Mouse (Mus musculus) MN1 (cell line): Measurements from ENCODE around the gene Garem2.

ENCODE experiments used
- DNase-seq: peaks from one replicate; pipeline ENCODE4 v3.0.0-alpha.2; 2016; ENCODE audit warnings: low spot score

Garem2 gene

DNA sequence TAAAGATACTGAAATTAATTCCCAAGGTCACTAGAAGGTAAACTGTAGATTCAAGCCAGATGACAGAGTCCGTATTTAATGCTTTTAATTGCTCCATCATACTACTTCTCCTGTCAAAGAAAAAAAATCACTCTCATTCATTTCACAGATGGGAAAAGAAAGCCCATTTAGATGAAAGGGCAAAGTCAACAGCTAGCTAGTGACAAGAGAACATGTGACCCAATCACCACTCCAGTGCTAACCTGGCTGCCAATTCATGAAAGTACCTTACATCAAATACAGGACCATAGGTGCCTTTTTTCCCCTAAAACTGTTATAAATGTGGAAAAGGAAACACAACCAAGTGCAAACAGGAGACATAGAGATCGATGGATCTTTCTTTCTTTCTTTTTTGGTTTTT, 48.3 kb downstream of the Garem2 start:
- no peak for DNase-seq

DNA sequence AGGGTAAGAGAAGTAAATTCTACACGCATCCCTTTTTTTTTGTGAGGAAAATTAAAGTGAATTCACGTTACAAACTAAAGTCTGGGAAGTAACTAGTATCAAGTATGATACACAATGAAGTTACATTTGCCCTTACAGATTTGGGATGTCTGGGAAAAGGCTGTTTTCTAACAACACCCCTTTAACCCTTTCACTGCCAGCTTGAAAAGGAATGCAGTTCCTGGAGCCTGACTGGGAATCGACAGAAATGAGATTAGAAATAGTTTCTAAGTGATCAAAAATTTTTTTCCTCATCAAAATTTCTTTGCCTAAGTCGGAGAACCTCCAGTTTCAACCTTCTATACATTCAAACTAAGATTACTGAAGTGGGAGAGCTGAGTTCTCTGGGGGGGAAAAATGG, 49.1 kb downstream of the Garem2 start:
- DNase-seq: peak; percentile 46

DNA sequence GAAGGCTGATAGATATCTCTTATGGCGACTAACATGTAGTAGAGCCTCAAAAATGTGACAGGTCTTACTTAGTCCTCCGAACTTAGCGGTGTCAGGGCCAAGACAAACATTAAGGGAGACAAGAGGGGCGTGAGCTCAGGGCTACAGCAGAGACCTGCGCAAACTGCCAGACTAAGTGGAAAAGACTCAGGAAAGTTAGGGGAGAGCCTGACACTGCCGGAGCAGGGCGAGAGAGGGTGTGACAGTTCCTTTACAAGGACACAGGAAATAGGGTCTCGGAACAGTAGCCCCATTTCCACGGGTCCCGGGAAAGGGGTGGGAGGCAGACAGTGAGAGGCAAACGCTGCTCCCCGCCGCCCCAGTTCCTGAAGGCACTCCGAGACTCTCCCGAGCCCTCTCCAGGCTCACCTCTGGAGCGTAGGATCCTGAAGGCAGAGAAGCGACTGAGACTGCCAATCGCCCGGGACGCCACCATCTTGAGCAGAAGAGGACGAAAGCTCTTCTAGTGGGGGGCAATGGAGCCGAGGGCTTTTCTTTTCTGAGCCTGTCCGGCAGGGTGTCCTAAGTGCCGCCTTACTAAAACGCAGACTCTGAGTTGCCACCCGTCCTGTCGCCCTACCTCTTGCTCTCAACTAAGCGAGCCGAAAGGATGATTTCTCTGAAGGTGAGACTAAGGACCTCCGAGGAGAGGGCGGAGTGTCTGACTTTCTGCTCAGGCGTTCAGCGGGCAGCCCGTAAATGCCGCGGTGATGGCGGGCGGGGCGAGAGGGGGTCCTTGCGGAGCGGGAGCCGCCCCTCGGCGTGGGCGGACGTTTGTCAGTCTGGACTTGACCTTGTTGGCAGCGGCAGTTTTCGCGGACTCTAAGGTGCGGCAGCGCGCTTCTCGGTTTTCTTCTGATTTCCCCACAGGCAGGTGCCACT, 49.8 kb downstream of the Garem2 start, which contains the start of the genes Hadha and Hadhb:
TSS of gene Hadha (minus strand) at position 689 of the 921 bp plus-strand sequence.
TSS of gene Hadhb (plus strand) at position 775 of the 921 bp plus-strand sequence.
- DNase-seq: peak; percentile 89

DNA sequence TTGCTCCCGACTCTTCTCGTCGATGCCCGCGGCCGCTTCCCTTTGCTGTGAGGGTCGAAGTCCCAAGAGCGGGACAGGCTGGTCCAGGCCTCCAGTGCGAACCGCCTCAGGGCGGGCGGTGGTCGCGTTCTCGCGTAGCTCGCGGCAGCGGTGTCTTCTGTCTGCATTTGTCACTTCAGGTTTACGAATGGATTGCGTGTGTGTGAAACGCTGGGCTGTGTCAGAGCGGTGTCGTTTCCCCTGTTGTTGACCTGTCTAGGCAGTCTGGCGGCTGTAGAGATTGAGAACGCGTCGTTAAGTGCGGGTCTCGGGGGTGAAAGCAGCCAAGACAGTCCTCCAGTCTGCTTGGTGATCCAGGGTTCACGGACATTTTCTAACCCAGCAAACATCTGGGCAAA, 50.4 kb downstream of the Garem2 start:
- no peak for DNase-seq

DNA sequence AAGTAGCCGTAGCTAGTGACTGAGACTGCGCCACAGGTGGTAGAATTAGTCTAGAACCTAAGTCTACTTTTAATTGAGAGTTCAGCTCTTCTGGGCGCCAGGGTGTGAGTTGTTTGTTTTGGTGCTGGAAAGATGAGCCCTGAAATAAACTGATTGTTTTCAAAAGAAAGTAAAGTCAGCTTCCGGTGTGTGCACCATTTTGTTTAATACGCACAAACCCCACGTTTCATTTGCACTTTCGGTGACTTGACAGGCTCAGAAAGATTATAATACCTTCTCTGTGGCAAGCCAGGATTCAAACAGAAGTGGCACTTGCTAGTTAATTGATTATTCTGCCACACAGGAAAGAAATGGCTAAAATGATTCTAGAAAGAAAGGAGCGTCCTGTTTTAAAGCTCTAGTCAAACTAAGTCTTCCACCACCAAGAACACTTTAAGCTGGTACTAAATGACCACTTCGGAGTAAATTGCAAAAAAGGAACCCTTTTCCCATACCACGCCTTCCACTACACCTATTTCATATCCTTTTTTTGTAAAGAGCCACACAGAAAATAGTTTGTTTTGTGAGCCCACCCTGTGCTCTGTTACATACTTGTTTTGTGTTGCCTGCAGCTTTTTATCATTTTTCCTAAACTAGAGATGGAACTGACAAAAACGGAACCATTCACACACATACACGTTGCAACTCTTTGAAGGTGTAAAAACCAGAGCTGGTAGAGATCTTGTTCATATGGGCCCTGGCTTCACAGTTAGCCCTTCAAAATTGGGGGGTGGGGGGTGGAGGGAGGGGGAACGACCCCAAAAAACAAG, 51.1 kb downstream of the Garem2 start:
- peak; percentile 9 for DNase-seq

DNA sequence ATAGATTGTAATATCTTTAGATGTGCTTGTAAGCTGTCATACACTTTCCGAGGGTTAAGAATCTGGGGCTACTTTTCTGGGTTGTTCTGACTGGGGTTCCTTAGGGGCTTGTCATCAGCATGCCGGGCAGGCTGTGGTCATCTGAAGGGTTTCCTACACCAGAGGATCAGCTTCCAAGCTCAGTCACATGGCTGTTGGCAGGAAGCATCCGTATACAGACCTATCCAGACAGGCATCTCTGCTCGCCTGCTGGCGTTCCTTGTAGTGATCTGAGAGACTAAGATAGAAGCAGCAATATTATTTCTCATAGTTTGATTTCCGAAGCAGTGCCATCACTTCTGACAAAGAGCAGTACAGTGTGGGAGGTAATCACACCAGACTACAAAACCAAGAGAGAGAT, 54.6 kb downstream of the Garem2 start:
- DNase-seq: no peak

DNA sequence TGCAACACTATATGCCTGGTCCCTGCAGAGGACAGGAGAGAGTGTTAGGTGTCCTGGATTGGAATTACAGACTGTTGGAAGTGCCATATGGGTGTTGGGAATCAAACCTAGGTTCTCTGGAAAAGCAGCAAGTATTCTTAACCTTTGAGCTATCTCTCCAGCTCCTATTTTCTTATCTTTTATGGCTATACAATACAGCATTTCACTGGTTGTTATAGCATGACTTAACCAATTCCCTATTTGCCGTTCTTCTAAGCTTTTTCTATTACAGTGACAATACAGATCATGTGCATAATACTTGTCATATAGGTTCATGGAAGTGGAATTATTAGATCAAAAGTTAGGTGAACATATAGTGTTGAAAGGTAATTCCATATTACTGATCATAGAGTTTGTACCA, 56.9 kb downstream of the Garem2 start:
- no peak for DNase-seq

DNA sequence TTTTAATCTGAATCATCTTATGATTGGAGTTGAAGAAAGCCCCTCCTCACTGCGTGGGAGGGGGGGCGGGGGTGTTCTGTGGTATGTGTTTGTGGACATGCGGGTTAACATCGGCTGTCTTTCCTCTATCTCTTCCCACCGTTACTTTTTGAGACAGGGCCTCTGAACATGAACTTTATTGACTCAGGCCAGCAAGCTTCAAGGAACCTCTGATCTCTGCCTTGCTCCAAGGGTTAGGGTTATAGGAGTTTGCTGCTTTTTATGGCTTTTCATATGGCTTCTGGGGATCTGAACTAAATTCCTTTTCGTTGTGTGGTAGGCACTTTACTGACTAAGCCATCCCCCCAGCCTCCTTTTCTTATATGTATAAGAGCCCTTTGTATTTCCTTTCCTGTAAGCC, 57.4 kb downstream of the Garem2 start:
- no peak for DNase-seq

DNA sequence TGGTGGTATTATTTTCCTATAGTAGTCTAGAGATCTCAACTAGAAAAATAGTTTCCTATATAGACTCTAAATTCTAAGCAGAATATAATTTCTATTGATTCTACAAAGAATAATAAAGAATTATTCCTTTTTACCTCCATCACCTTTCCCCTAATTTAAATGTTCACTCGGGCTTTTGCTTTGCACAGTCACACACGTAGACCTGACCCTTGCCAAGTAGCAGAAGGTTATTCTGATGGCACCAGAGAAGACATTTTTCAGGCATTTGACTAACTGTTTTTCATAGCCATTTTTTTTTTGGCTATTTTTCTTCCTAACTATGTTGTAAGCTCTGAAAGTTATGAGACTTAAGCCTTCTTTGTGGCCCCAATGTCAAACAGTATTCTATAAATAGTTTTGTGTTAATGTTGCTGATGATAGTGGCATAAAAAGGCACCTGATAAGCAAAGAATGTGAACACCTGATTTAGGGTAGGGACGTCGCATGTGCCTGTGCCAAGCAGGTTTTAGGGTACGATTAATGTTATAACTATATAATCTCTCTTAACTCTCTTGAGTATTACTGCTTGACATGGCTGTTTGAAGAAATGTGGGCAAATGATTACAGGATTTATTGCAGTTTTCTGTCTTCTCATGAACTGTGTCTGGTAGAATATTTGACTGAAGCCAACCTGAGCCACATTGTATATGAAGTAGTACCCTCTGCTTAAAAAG, 60.4 kb downstream of the Garem2 start:
- DNase-seq: no peak
